Mouse (Mus musculus) midbrain, embryonic 15.5 days (tissue): ENCODE measurements around the gene Hhat. TPM values are rescaled to one million over a fixed set of nuclear protein-coding genes. Genes with fewer than 3 reads are reported as not detected.

Experiments used
- ATAC-seq: fragments of 200-750 bp; cut with Nextera tagmentation; replicated peaks from 2 replicates; pipeline ENCODE4 v1.8.0; 2017; ENCODE audit warnings: moderate TSS enrichment
- H3K27ac ChIP-seq: fragments of 300-500 bp; sonication (generic); 2 replicates; pipeline ENCODE4 v1.5.1; 2015; ENCODE audit warnings: mild to moderate bottlenecking, inconsistent platforms
- H3K27me3 ChIP-seq: fragments of 300-500 bp; sonication (generic); replicated peaks from 2 replicates; pipeline ENCODE4 v1.6.1; 2015; ENCODE audit warnings: inconsistent platforms
- H3K36me3 ChIP-seq: fragments of 300-500 bp; sonication (generic); replicated peaks from 2 replicates; pipeline ENCODE4 v1.6.1; 2015; ENCODE audit warnings: inconsistent platforms
- H3K4me1 ChIP-seq: fragments of 300-500 bp; sonication (generic); 2 replicates; pipeline ENCODE4 v1.6.1; 2015; ENCODE audit warnings: inconsistent platforms
- H3K4me2 ChIP-seq: fragments of 300-500 bp; sonication (generic); 2 replicates; pipeline ENCODE4 v1.6.1; 2015; ENCODE audit warnings: inconsistent platforms, mild to moderate bottlenecking, moderate library complexity
- H3K4me3 ChIP-seq: fragments of 300-500 bp; sonication (generic); 2 replicates; pipeline ENCODE4 v1.5.1; 2015; ENCODE audit warnings: mild to moderate bottlenecking, inconsistent platforms
- H3K9ac ChIP-seq: fragments of 300-500 bp; sonication (generic); 2 replicates; pipeline ENCODE4 v1.6.1; 2015; ENCODE audit warnings: mild to moderate bottlenecking, inconsistent platforms
- H3K9me3 ChIP-seq: fragments of 300-500 bp; sonication (generic); 2 replicates; pipeline ENCODE4 v1.6.1; 2016; ENCODE audit warnings: inconsistent platforms
- WGBS: fragments of 180-500 bp; shearing (Covaris S2); methylation state at CpG from one replicate; pipeline ENCODE4 v1.1.7; 2015; ENCODE audit warnings: mixed read lengths; 5-methylcytosine and 5-hydroxymethylcytosine counted together
- polyA plus RNA-seq: library from polyadenylated mRNA; unstranded; fragments of >200 nt; fragmentation: Nextera tagmentation; extraction: Ambion mirVana; gene quantifications from 2 replicates; pipeline ENCODE4 v1.2.1, GENCODE M21; 2015

The Hhat gene
- polyA plus RNA-seq, 1 experiment from 2014 or later: 3.9 TPM

GRCm38 (mm10) chr1:192796201-192797010, 25.4 kb upstream of the Hhat start:
- peak; percentile 45; the same call in 1 of the 2 replicates for ATAC-seq
- no peaks in the 10 kb centered on the region for H3K27me3 ChIP-seq
- H3K36me3 ChIP-seq: no peaks in the 10 kb centered on the region
- H3K4me3 ChIP-seq: no peak overlapping the region
- peak overlapping the region; percentile 80 for H3K27ac ChIP-seq
- 3% methylated on average over 14 of the region's 21 CpGs for WGBS
- peaks cover 26% of the 10 kb centered on the region for H3K4me1 ChIP-seq
- no peak overlapping the region for H3K4me2 ChIP-seq
- H3K9me3 ChIP-seq: no peaks in the 10 kb centered on the region
- no peak overlapping the region for H3K9ac ChIP-seq

GRCm38 (mm10) chr1:192794957-192795745, 24.1 kb upstream of the Hhat start:
- Histone ChIP-seq H3K4me3 (no peak overlapping the region), H3K9ac (no peak overlapping the region), H3K36me3 (no peaks in the 10 kb centered on the region), H3K9me3 (no peaks in the 10 kb centered on the region), H3K4me1 (peaks cover 28% of the 10 kb centered on the region), H3K27ac (peak overlapping the region; percentile 69; the same call in 1 of the 2 replicates), H3K27me3 (no peaks in the 10 kb centered on the region), H3K4me2 (no peak overlapping the region)
- WGBS: 62% methylated on average over 9 of the region's 9 CpGs
- no peak for ATAC-seq

- 0 out of 2 replicates have a peak, but pooled peaks have one; percentile 24 for ATAC-seq
- no peak overlapping the region for H3K9ac ChIP-seq
- 6% methylated on average over 7 of the region's 7 CpGs for WGBS
These were observed 20.9 kb upstream of the Hhat start for GRCm38 (mm10) chr1:192791897-192792361.

GRCm38 (mm10) chr1:192790442-192790841, 19.4 kb upstream of the Hhat start:
- no peak overlapping the region for H3K9ac ChIP-seq
- no peaks in the 10 kb centered on the region for H3K9me3 ChIP-seq
- no peak overlapping the region for H3K27ac ChIP-seq
- H3K4me1 ChIP-seq: peaks cover 17% of the 10 kb centered on the region
- 0 out of 2 replicates have a peak, but pooled peaks cover 3% of the 10 kb centered on the region for H3K27me3 ChIP-seq
- no peak overlapping the region for H3K4me2 ChIP-seq
- no peak overlapping the region for H3K4me3 ChIP-seq
- WGBS: 87% methylated on average over 4 of the region's 4 CpGs
- no peak for ATAC-seq
- no peaks in the 10 kb centered on the region for H3K36me3 ChIP-seq

More at GRCm38 (mm10) chr1:192791897-192792361, 20.9 kb upstream of the Hhat start:
- Histone ChIP-seq H3K27me3 (no peaks in the 10 kb centered on the region), H3K9me3 (no peaks in the 10 kb centered on the region), H3K36me3 (no peaks in the 10 kb centered on the region), H3K4me1 (peaks cover 21% of the 10 kb centered on the region), H3K27ac (peak overlapping the region; percentile 64), H3K4me2 (no peak overlapping the region), H3K4me3 (no peak overlapping the region)

- peaks cover 24% of the 10 kb centered on the region for H3K4me1 ChIP-seq
- no peaks in the 10 kb centered on the region for H3K9me3 ChIP-seq
- no peak overlapping the region for H3K4me2 ChIP-seq
- H3K9ac ChIP-seq: no peak overlapping the region
- no peak for ATAC-seq
- H3K36me3 ChIP-seq: no peaks in the 10 kb centered on the region
- no peak overlapping the region for H3K4me3 ChIP-seq
- no peak overlapping the region for H3K27ac ChIP-seq
- 73% methylated on average over 11 of the region's 11 CpGs for WGBS
- H3K27me3 ChIP-seq: 0 out of 2 replicates have a peak, but pooled peaks cover 3% of the 10 kb centered on the region
These were observed 18.8 kb upstream of the Hhat start for GRCm38 (mm10) chr1:192789828-192790227.

GRCm38 (mm10) chr1:192789111-192789522, 18.1 kb upstream of the Hhat start:
- no peak overlapping the region for H3K4me2 ChIP-seq
- no peak overlapping the region for H3K4me3 ChIP-seq
- H3K27ac ChIP-seq: peak overlapping the region; percentile 30; the same call in 1 of the 2 replicates
- H3K27me3 ChIP-seq: 0 out of 2 replicates have a peak, but pooled peaks cover 3% of the 10 kb centered on the region
- H3K9me3 ChIP-seq: no peaks in the 10 kb centered on the region
- H3K36me3 ChIP-seq: no peaks in the 10 kb centered on the region
- peak; percentile 25; the same call in 1 of the 2 replicates for ATAC-seq
- 78% methylated on average over 10 of the region's 10 CpGs for whole genome bisulfite sequencing
- H3K4me1 ChIP-seq: peaks cover 31% of the 10 kb centered on the region
- no peak overlapping the region for H3K9ac ChIP-seq

GRCm38 (mm10) chr1:192786194-192786593, 15.2 kb upstream of the Hhat start:
- Histone ChIP-seq H3K4me2 (no peak overlapping the region), H3K27ac (no peak overlapping the region), H3K9ac (no peak overlapping the region), H3K4me1 (peaks cover 21% of the 10 kb centered on the region), H3K4me3 (no peak overlapping the region), H3K9me3 (no peaks in the 10 kb centered on the region), H3K27me3 (0 out of 2 replicates have a peak, but pooled peaks cover 3% of the 10 kb centered on the region), H3K36me3 (no peaks in the 10 kb centered on the region)
- 84% methylated on average over 1 of the region's 1 CpGs for WGBS
- ATAC-seq: no peak

- peak; percentile 68 for ATAC-seq
- peaks cover 21% of the 10 kb centered on the region for H3K4me1 ChIP-seq
- peak overlapping the region; percentile 56 for H3K27ac ChIP-seq
- WGBS: 37% methylated on average over 17 of the region's 17 CpGs
- no peak overlapping the region for H3K9ac ChIP-seq
- H3K9me3 ChIP-seq: no peaks in the 10 kb centered on the region
- H3K4me3 ChIP-seq: no peak overlapping the region
- peak overlapping the region; percentile 36 for H3K4me2 ChIP-seq
- 0 out of 2 replicates have a peak, but pooled peaks cover 3% of the 10 kb centered on the region for H3K27me3 ChIP-seq
- H3K36me3 ChIP-seq: no peaks in the 10 kb centered on the region
These were observed 14.3 kb upstream of the Hhat start for GRCm38 (mm10) chr1:192785046-192785961.

- peak; percentile 85 for ATAC-seq
- WGBS: 24% methylated on average over 4 of the region's 4 CpGs
- H3K27ac ChIP-seq: no peak overlapping the region
These were observed 13.4 kb upstream of the Hhat start for GRCm38 (mm10) chr1:192784374-192784773.

GRCm38 (mm10) chr1:192781256-192781655, 10.2 kb upstream of the Hhat start:
- no peaks in the 10 kb centered on the region for H3K9me3 ChIP-seq
- H3K9ac ChIP-seq: no peak overlapping the region
- H3K27ac ChIP-seq: no peak overlapping the region
- peaks cover 20% of the 10 kb centered on the region for H3K4me1 ChIP-seq
- ATAC-seq: no peak
- H3K27me3 ChIP-seq: no peaks in the 10 kb centered on the region
- no peak overlapping the region for H3K4me3 ChIP-seq
- H3K36me3 ChIP-seq: no peaks in the 10 kb centered on the region
- no peak overlapping the region for H3K4me2 ChIP-seq

More at GRCm38 (mm10) chr1:192784374-192784773, 13.4 kb upstream of the Hhat start:
- Histone ChIP-seq H3K9ac (no peak overlapping the region), H3K4me3 (no peak overlapping the region), H3K9me3 (no peaks in the 10 kb centered on the region), H3K27me3 (0 out of 2 replicates have a peak, but pooled peaks cover 3% of the 10 kb centered on the region), H3K36me3 (no peaks in the 10 kb centered on the region), H3K4me2 (no peak overlapping the region), H3K4me1 (peaks cover 21% of the 10 kb centered on the region)

- H3K9me3 ChIP-seq: no peaks in the 10 kb centered on the region
- no peak overlapping the region for H3K4me2 ChIP-seq
- no peak for ATAC-seq
- H3K36me3 ChIP-seq: no peaks in the 10 kb centered on the region
- 56% methylated on average over 6 of the region's 6 CpGs for WGBS
- H3K4me1 ChIP-seq: no peaks in the 10 kb centered on the region
- no peaks in the 10 kb centered on the region for H3K27me3 ChIP-seq
- H3K9ac ChIP-seq: no peak overlapping the region
- H3K27ac ChIP-seq: no peak overlapping the region
- no peak overlapping the region for H3K4me3 ChIP-seq
These were observed 8.0 kb upstream of the Hhat start for GRCm38 (mm10) chr1:192778869-192779514.
